Mouse (Mus musculus) ES-Bruce4 (cell line): ENCODE measurements at regions not wholly inside any gene's neighbourhood (a gene's known extent, or its start where the extent isn't known, plus 50 kb on each side); places are given as distances from the start of the nearest gene placed in this dataset.

Source experiments
- CTCF ChIP-seq: IDR thresholded peaks from one replicate; pipeline ENCODE4 v1.8.1; 2011; ENCODE audit warnings: low read depth, low read length
- EP300 ChIP-seq: IDR thresholded peaks from 2 replicates; pipeline ENCODE4 v1.6.1; 2011; ENCODE audit warnings: low read depth, low read length; ENCODE audit not compliant: insufficient read depth

DNA sequence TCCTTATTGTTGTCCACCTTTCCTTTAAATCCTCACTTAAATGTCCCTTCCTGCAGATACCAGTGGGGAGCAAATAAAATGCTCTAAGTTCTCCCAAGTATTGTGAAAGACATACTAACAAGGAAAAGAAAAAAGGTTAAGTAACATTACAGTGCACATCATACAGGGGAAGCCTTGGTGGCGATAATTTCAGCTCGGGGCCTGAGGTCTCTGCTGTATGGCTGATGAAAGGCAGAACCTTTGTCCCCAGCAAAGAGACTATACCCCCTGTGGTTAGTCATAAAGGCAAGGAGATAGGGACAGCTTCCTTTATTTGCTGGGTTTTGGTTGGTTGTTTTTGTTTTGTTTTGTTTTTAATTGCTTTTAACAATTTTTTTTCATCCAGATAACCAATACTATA, 97.0 kb upstream of the Tnfaip3 start:
- TF ChIP-seq CTCF (no peak), EP300 (no peak)
